Mouse (Mus musculus) MEL (cell line): Measurements from ENCODE around the gene Bphl. TPM values are rescaled to one million over a fixed set of nuclear protein-coding genes. Genes with fewer than 3 reads are reported as not detected.

Experiments used
- DNase-seq: peaks from one replicate; pipeline ENCODE4 v3.0.0; 2011; ENCODE audit warnings: low read depth, low spot score
- H3K27ac ChIP-seq: 2 replicates; pipeline ENCODE4 v1.5.1; 2012; ENCODE audit warnings: low read depth, mild to moderate bottlenecking, control low read depth, low read length, moderate library complexity; ENCODE audit not compliant: control insufficient read depth
- H3K27me3 ChIP-seq, 2 experiments: fragments of 150-350 bp in 1 of 2; sonication (generic) in 1 of 2; 2 replicates each; pipeline ENCODE4 v1.6.1; 2012; ENCODE audit warnings: low read length in 2 of 2, mild to moderate bottlenecking in 2 of 2, improper control_type of control experiment in 1 of 2, moderate library complexity in 1 of 2; ENCODE audit not compliant: insufficient read depth in 2 of 2, control insufficient read depth in 1 of 2
- H3K36me3 ChIP-seq, 2 experiments: 2 replicates each; pipeline ENCODE4 v1.6.1; 2012 to 2014; ENCODE audit warnings: low read length in 2 of 2, improper control_type of control experiment in 1 of 2, inconsistent platforms in 1 of 2, mild to moderate bottlenecking in 1 of 2; ENCODE audit not compliant: insufficient read depth in 2 of 2, control insufficient read depth in 1 of 2
- H3K4me1 ChIP-seq, 2 experiments: fragments of 150-350 bp in 1 of 2; sonication (generic) in 1 of 2; 2 replicates each; pipeline ENCODE4 v1.6.1; 2012; ENCODE audit warnings: low read length in 2 of 2, improper control_type of control experiment in 1 of 2, mild to moderate bottlenecking in 1 of 2; ENCODE audit not compliant: insufficient read depth in 2 of 2, control insufficient read depth in 1 of 2
- H3K4me3 ChIP-seq, 2 experiments: fragments of 150-350 bp in 1 of 2; sonication (generic) in 1 of 2; 2 replicates each; pipeline ENCODE4 v1.5.1; 2012; ENCODE audit warnings: low read depth in 2 of 2, low read length in 2 of 2, mild to moderate bottlenecking in 2 of 2, moderate library complexity in 2 of 2, control low read depth in 1 of 2, improper control_type of control experiment in 1 of 2; ENCODE audit not compliant: control insufficient read depth in 1 of 2, insufficient read depth in 1 of 2
- H3K79me2 ChIP-seq: 2 replicates; pipeline ENCODE4 v1.6.1; 2012; ENCODE audit warnings: mild to moderate bottlenecking, low read length, moderate library complexity; ENCODE audit not compliant: control insufficient read depth, poor library complexity, insufficient read depth
- H3K9ac ChIP-seq: 2 replicates; pipeline ENCODE4 v1.6.1; 2012; ENCODE audit warnings: low read depth, mild to moderate bottlenecking, control low read depth, low read length, moderate library complexity; ENCODE audit not compliant: control insufficient read depth, poor library complexity, severe bottlenecking
- H3K9me3 ChIP-seq: fragments of 150-350 bp; sonication (generic); replicated peaks from 2 replicates; pipeline ENCODE4 v1.6.1; 2012; ENCODE audit warnings: mild to moderate bottlenecking, low read length, improper control_type of control experiment, moderate library complexity; ENCODE audit not compliant: insufficient read depth
- BHLHE40 ChIP-seq: IDR thresholded peaks from 2 replicates; pipeline ENCODE4 v1.6.1; 2012; ENCODE audit warnings: low read depth, mild to moderate bottlenecking, inconsistent platforms, low read length, improper control_type of control experiment, borderline replicate concordance
- CHD1 ChIP-seq: IDR thresholded peaks from 2 replicates; pipeline ENCODE4 v1.6.1; 2012; ENCODE audit warnings: low read depth, mild to moderate bottlenecking, inconsistent platforms, low read length, improper control_type of control experiment
- CHD2 ChIP-seq: IDR thresholded peaks from 2 replicates; pipeline ENCODE4 v1.6.1; 2011; ENCODE audit warnings: low read length, improper control_type of control experiment
- CTCF ChIP-seq, 3 experiments: IDR thresholded peaks in 2 of 3; conservative IDR thresholded peaks in 1 of 3; 2 replicates each; pipeline ENCODE4 v1.5.1; 2011 to 2012; ENCODE audit warnings: low read length in 3 of 3, low read depth in 2 of 3, mild to moderate bottlenecking in 2 of 3, improper control_type of control experiment in 1 of 3, inconsistent platforms in 1 of 3, mixed read lengths in 1 of 3, moderate library complexity in 1 of 3; ENCODE audit not compliant: control insufficient read depth in 1 of 3, insufficient read depth in 1 of 3, poor library complexity in 1 of 3, severe bottlenecking in 1 of 3
- ELF1 ChIP-seq: IDR thresholded peaks from 2 replicates; pipeline ENCODE4 v1.6.1; 2014; ENCODE audit warnings: low read depth, mild to moderate bottlenecking, inconsistent platforms, low read length, improper control_type of control experiment, moderate library complexity
- EP300 ChIP-seq, 2 experiments: IDR thresholded peaks; 2 replicates each; pipeline ENCODE4 v1.6.1; 2011; ENCODE audit warnings: improper control_type of control experiment in 2 of 2, low read length in 2 of 2, low read depth in 1 of 2, mild to moderate bottlenecking in 1 of 2
- ETS1 ChIP-seq: IDR thresholded peaks from 2 replicates; pipeline ENCODE4 v1.6.1; 2012; ENCODE audit warnings: low read depth, mild to moderate bottlenecking, inconsistent platforms, low read length, improper control_type of control experiment, moderate library complexity
- HCFC1 ChIP-seq: IDR thresholded peaks from 2 replicates; pipeline ENCODE4 v1.6.1; 2012; ENCODE audit warnings: low read depth, mild to moderate bottlenecking, inconsistent platforms, low read length, improper control_type of control experiment, moderate library complexity
- JUND ChIP-seq: IDR thresholded peaks from 2 replicates; pipeline ENCODE4 v1.6.1; 2011; ENCODE audit warnings: low read depth, mild to moderate bottlenecking, improper control_type of control experiment, low read length
- KAT2A ChIP-seq: conservative IDR thresholded peaks from 2 replicates; pipeline ENCODE4 v1.6.1; 2012; ENCODE audit warnings: low read depth, low read length, improper control_type of control experiment, inconsistent platforms
- MAZ ChIP-seq: IDR thresholded peaks from 2 replicates; pipeline ENCODE4 v1.6.1; 2012; ENCODE audit warnings: low read depth, mild to moderate bottlenecking, inconsistent platforms, low read length, improper control_type of control experiment
- MEF2A ChIP-seq: IDR thresholded peaks from 2 replicates; pipeline ENCODE4 v1.6.1; 2014; ENCODE audit warnings: low read depth, mild to moderate bottlenecking, inconsistent platforms, low read length, improper control_type of control experiment; ENCODE audit not compliant: poor library complexity, insufficient replicate concordance, severe bottlenecking; ENCODE audit errors: extremely low read depth
- MXI1 ChIP-seq: IDR thresholded peaks from 2 replicates; pipeline ENCODE4 v1.6.1; 2011; ENCODE audit warnings: mild to moderate bottlenecking, low read depth, low read length, improper control_type of control experiment
- MYB ChIP-seq: IDR thresholded peaks from 2 replicates; pipeline ENCODE4 v1.6.1; 2011; ENCODE audit warnings: mild to moderate bottlenecking, low read depth, low read length, improper control_type of control experiment
- MYC ChIP-seq: IDR thresholded peaks from 2 replicates; pipeline ENCODE4 v1.6.1; 2011; ENCODE audit warnings: low read depth, mild to moderate bottlenecking, low read length, improper control_type of control experiment, moderate library complexity
- NRF1 ChIP-seq: IDR thresholded peaks from 2 replicates; pipeline ENCODE4 v1.6.1; 2014; ENCODE audit warnings: low read depth, mild to moderate bottlenecking, inconsistent platforms, low read length, improper control_type of control experiment, moderate library complexity; ENCODE audit not compliant: poor library complexity, insufficient read depth, severe bottlenecking
- POLR2AphosphoS2 ChIP-seq: IDR thresholded peaks from 2 replicates; pipeline ENCODE4 v1.6.1; 2011; ENCODE audit warnings: low read length, improper control_type of control experiment
- POLR2AphosphoS5 ChIP-seq: IDR thresholded peaks from 2 replicates; pipeline ENCODE4 v1.6.1; 2012; ENCODE audit warnings: low read depth, borderline replicate concordance, mild to moderate bottlenecking, inconsistent platforms, low read length, moderate library complexity, mixed read lengths
- RAD21 ChIP-seq: IDR thresholded peaks from 2 replicates; pipeline ENCODE4 v1.6.1; 2011; ENCODE audit warnings: mild to moderate bottlenecking, low read depth, low read length, improper control_type of control experiment
- RCOR1 ChIP-seq: IDR thresholded peaks from 2 replicates; pipeline ENCODE4 v1.6.1; 2012; ENCODE audit warnings: low read depth, mild to moderate bottlenecking, inconsistent platforms, low read length, improper control_type of control experiment
- SMC3 ChIP-seq: IDR thresholded peaks from 2 replicates; pipeline ENCODE4 v1.6.1; 2011; ENCODE audit warnings: low read depth, low read length, improper control_type of control experiment
- TAL1 ChIP-seq: IDR thresholded peaks from 2 replicates; pipeline ENCODE4 v1.6.1; 2012; ENCODE audit warnings: mild to moderate bottlenecking, inconsistent platforms, low read length, moderate library complexity, mixed read lengths
- TCF12 ChIP-seq: IDR thresholded peaks from 2 replicates; pipeline ENCODE4 v1.6.1; 2014; ENCODE audit warnings: low read depth, mild to moderate bottlenecking, inconsistent platforms, low read length, improper control_type of control experiment, moderate library complexity
- UBTF ChIP-seq: IDR thresholded peaks from 2 replicates; pipeline ENCODE4 v1.6.1; 2012; ENCODE audit warnings: low read depth, mild to moderate bottlenecking, inconsistent platforms, low read length, improper control_type of control experiment, moderate library complexity, borderline replicate concordance; ENCODE audit not compliant: insufficient read depth
- USF1 ChIP-seq: IDR thresholded peaks from 2 replicates; pipeline ENCODE4 v1.6.1; 2014; ENCODE audit warnings: low read depth, mild to moderate bottlenecking, inconsistent platforms, low read length, improper control_type of control experiment, moderate library complexity
- USF2 ChIP-seq, 2 experiments: IDR thresholded peaks; 2 replicates each; pipeline ENCODE4 v1.6.1; 2011 to 2012; ENCODE audit warnings: improper control_type of control experiment in 2 of 2, low read length in 2 of 2, borderline replicate concordance in 1 of 2, inconsistent platforms in 1 of 2, low read depth in 1 of 2, mild to moderate bottlenecking in 1 of 2; ENCODE audit not compliant: insufficient read depth in 1 of 2
- ZC3H11A ChIP-seq: IDR thresholded peaks from 2 replicates; pipeline ENCODE4 v1.6.1; 2012; ENCODE audit warnings: low read depth, mild to moderate bottlenecking, inconsistent platforms, low read length, improper control_type of control experiment
- ZKSCAN1 ChIP-seq: IDR thresholded peaks from 2 replicates; pipeline ENCODE4 v1.6.1; 2012; ENCODE audit warnings: low read depth, mild to moderate bottlenecking, inconsistent platforms, low read length, improper control_type of control experiment, moderate library complexity
- ZMIZ1 ChIP-seq: IDR thresholded peaks from 2 replicates; pipeline ENCODE4 v1.6.1; 2012; ENCODE audit warnings: low read depth, mild to moderate bottlenecking, inconsistent platforms, low read length, improper control_type of control experiment, moderate library complexity
- ZNF384 ChIP-seq: IDR thresholded peaks from 2 replicates; pipeline ENCODE4 v1.6.1; 2012; ENCODE audit warnings: low read depth, mild to moderate bottlenecking, inconsistent platforms, low read length, improper control_type of control experiment
- polyA plus RNA-seq, 2 experiments: library from polyadenylated mRNA; stranded (reverse) in 1 of 2; unstranded in 1 of 2; fragments of >175 nt in 1 of 2; fragments of >200 nt in 1 of 2; gene quantifications; 2 replicates each; pipeline versions ENCODE4 v1.2.1 to v1.2.4; 2012; ENCODE audit warnings: low replicate concordance in 2 of 2, low read depth in 1 of 2; ENCODE audit not compliant: insufficient read length in 2 of 2, insufficient read depth in 1 of 2, missing spikeins in 1 of 2
- total RNA-seq: library from RNA; depleted of rRNA; stranded (reverse); fragments of 300-350 nt; gene quantifications from 2 replicates; pipeline ENCODE4 v1.2.3, GENCODE M21; 2012

Gene Bphl
- total and polyA plus RNA-seq, 3 experiments = 6.5 to 7.7 TPM; not detected in 1

DNA sequence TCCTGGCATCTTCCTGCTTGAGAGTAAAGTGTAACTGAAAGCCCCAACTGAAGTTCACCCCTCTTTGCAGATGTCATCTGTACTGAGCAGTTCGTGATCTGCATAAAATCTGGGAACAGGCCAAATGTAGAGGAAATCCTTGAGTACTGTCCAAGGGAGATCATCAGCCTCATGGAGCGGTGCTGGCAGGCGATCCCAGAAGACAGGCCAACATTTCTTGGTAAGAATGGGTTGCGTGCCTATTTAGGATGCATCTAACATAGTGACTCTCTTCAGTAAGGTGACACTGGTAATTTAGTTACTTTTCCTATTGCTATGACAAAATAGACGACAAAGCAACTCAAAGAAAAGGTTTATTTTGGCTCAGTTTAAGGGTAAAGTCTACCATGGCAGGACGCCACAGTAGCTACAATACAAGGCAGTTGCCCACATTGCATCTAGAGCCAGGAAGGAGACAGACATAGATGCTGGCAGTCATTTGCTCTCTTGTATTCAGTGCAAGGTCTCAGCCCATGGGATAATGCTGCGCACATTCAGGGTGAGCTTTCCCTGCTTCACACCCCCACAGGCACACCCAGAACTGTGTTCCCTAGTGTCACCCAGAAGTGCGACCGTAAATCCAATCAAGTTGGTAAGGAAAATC, 20.3 kb upstream of the Bphl start:
- Histone ChIP-seq H3K4me1 (no peaks in the 10 kb centered on the region), H3K27ac (no peak overlapping the region), H3K9me3 (no peaks in the 10 kb centered on the region), H3K27me3 (no peaks in the 10 kb centered on the region), H3K4me3 (no peak overlapping the region), H3K79me2 (no peaks in the 10 kb centered on the region), H3K9ac (no peak overlapping the region), H3K36me3 (peaks cover 0 to 22% of the 10 kb centered on the region in 2 experiments; a peak in 2 of 4 replicates)
- no peak for DNase-seq
- TF ChIP-seq BHLHE40 (no peak), RCOR1 (no peak), HCFC1 (no peak), CHD2 (no peak), KAT2A (no peak), MAZ (no peak), USF1 (no peak), ELF1 (no peak), MXI1 (no peak), MYB (no peak), MEF2A (no peak), CTCF (IDR thresholded peaks at IDR 0.05 in 2 of 3, conservative IDR thresholded peaks at IDR 0.05 in 1 of 3; ENCODE audit: control insufficient read depth in 1 of 3, insufficient read depth in 1 of 3, low read depth in 2 of 3, low read length in 3 of 3, poor library complexity in 1 of 3, severe bottlenecking in 1 of 3) (no peak), POLR2AphosphoS5 (no peak), MYC (no peak), UBTF (no peak), ETS1 (no peak), NRF1 (no peak), ZC3H11A (no peak)

GRCm38 (mm10) chr13:34018521-34018920, 18.9 kb upstream of the Bphl start:
- H3K27ac ChIP-seq = no peak overlapping the region
- H3K4me3 ChIP-seq = no peak overlapping the region
- H3K9me3 ChIP-seq = no peaks in the 10 kb centered on the region
- no peaks in the 10 kb centered on the region for H3K79me2 ChIP-seq
- no peak for TF ChIP-seq ZNF384
- no peak for TF ChIP-seq RAD21
- TF ChIP-seq NRF1 = no peak
- no peak for TF ChIP-seq TCF12
- TF ChIP-seq POLR2AphosphoS5 = no peak
- no peak for TF ChIP-seq ELF1
- no peak for TF ChIP-seq ETS1
- no peak for TF ChIP-seq JUND
- TF ChIP-seq ZMIZ1 = no peak
- TF ChIP-seq POLR2AphosphoS2 = no peak
- no peak for TF ChIP-seq ZC3H11A
- no peak for TF ChIP-seq TAL1
- no peak for TF ChIP-seq CHD1
- TF ChIP-seq SMC3 = no peak
- TF ChIP-seq RCOR1 = no peak
- no peak for TF ChIP-seq EP300 (IDR thresholded peaks at IDR 0.05; ENCODE audit: low read depth in 1 of 2, low read length in 2 of 2)
- no peak for TF ChIP-seq BHLHE40
- no peak for TF ChIP-seq USF2 (IDR thresholded peaks at IDR 0.05; ENCODE audit: borderline replicate concordance in 1 of 2, insufficient read depth in 1 of 2, low read depth in 1 of 2, low read length in 2 of 2)
- no peak for TF ChIP-seq CHD2
- TF ChIP-seq ZKSCAN1 = no peak
- H3K36me3 ChIP-seq = peaks cover 0 to 24% of the 10 kb centered on the region in 2 experiments; a peak in 2 of 4 replicates
- H3K4me1 ChIP-seq = no peaks in the 10 kb centered on the region
- no peaks in the 10 kb centered on the region for H3K27me3 ChIP-seq
- DNase-seq = no peak
- H3K9ac ChIP-seq = no peak overlapping the region
